Mouse (Mus musculus) ES-Bruce4 (cell line): ENCODE results near the gene Glod5.

Source experiments
- CTCF ChIP-seq: IDR thresholded peaks from one replicate; pipeline ENCODE4 v1.8.1; 2011; ENCODE audit warnings: low read depth, low read length
- POLR2A ChIP-seq: IDR thresholded peaks from one replicate; pipeline ENCODE4 v1.8.1; 2011; ENCODE audit warnings: low read length; ENCODE audit not compliant: insufficient read depth

DNA sequence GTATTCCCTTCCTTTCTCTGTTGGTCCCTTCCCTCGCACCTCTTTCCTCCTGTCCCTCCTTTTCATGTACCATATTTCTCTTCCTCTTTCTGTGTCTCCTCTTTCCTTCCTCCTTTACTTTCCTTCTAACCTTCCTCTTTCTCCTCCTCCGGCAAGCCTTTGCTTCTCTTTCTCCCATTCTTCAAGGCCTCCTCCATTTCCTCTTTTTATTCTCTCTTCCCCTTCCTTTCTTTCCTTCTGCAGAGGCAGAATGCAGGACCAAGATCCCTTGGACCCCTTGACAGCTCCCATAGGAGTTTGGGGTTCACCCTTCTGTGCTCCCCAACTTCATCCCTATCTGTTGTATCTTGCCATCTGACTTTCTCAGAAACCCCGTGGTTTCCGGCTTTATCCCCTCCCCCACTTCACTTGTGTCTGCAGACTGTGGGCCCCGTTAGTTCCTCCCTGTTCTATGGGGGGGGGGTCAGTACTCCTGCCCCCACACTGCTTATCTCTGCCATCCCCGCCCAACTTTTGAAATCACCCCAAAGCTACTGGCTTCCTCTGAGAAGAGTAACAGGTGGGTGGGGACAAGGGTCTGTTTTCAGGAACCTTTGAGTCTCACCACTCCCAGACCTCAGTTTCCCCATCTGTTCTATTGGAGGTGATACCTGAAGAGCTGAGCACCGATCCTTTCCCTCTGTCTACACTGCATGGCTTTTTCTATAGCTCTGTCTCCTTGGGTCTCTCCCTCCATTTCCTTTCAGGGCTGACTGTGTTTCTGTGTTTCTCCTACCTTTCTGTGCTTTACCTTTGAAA, 54.3 kb downstream of the Glod5 start:
- TF ChIP-seq POLR2A (no peak), CTCF (no peak)
